Mouse (Mus musculus) heart, embryonic 11.5 days (tissue): Measurements from ENCODE around the gene Rnf149. TPM values are rescaled to one million over a fixed set of nuclear protein-coding genes. Genes with fewer than 3 reads are reported as not detected.
"Not testable (repeated sequence)": the region's sequence is repeated elsewhere in the genome, so short reads cannot be mapped to it uniquely, and the experiment has no call there.

Source experiments
- ATAC-seq: fragments of 200-750 bp; cut with Nextera tagmentation; replicated peaks from 2 replicates; pipeline ENCODE4 v1.8.0; 2017; ENCODE audit warnings: moderate library complexity; ENCODE audit not compliant: insufficient number of reproducible peaks, low FRiP score, low TSS enrichment
- H3K27ac ChIP-seq: fragments of 300-500 bp; sonication (generic); 2 replicates; pipeline ENCODE4 v1.5.1; 2014; ENCODE audit warnings: mild to moderate bottlenecking, low read depth, low read length
- H3K27me3 ChIP-seq: fragments of 300-500 bp; sonication (generic); 2 replicates; pipeline ENCODE4 v1.6.1; 2014; ENCODE audit warnings: mild to moderate bottlenecking, low read length, mixed read lengths; ENCODE audit not compliant: control insufficient read depth, insufficient read depth
- H3K36me3 ChIP-seq: fragments of 300-500 bp; sonication (generic); 2 replicates; pipeline ENCODE4 v1.6.1; 2014; ENCODE audit warnings: mild to moderate bottlenecking, low read length, moderate library complexity, mixed read lengths; ENCODE audit not compliant: control insufficient read depth, insufficient read depth
- H3K4me1 ChIP-seq: fragments of 300-500 bp; sonication (generic); 2 replicates; pipeline ENCODE4 v1.6.1; 2014; ENCODE audit warnings: low read length; ENCODE audit not compliant: control insufficient read depth, insufficient read depth
- H3K4me2 ChIP-seq: fragments of 300-500 bp; sonication (generic); 2 replicates; pipeline ENCODE4 v1.6.1; 2014; ENCODE audit warnings: mild to moderate bottlenecking, moderate library complexity
- H3K4me3 ChIP-seq: fragments of 300-500 bp; sonication (generic); 2 replicates; pipeline ENCODE4 v1.5.1; 2014; ENCODE audit warnings: low read depth, low read length
- H3K9ac ChIP-seq: fragments of 300-500 bp; sonication (generic); 2 replicates; pipeline ENCODE4 v1.6.1; 2014; ENCODE audit warnings: mild to moderate bottlenecking, low read depth, low read length, moderate library complexity
- H3K9me3 ChIP-seq: fragments of 300-500 bp; sonication (generic); replicated peaks from 2 replicates; pipeline ENCODE4 v1.6.1; 2016; ENCODE audit warnings: low read length; ENCODE audit not compliant: control insufficient read depth
- WGBS: fragments of 180-500 bp; shearing (Covaris S2); extraction: QIAGEN DNeasy Blood & Tissue Kit; methylation state at CpG from one replicate; pipeline ENCODE4 v1.1.7; 2014; ENCODE audit not compliant: insufficient replicate concordance; 5-methylcytosine and 5-hydroxymethylcytosine counted together
- polyA plus RNA-seq: library from polyadenylated mRNA; unstranded; fragments of >200 nt; fragmentation: Nextera tagmentation; extraction: Ambion mirVana; gene quantifications from 2 replicates; pipeline ENCODE4 v1.2.1, GENCODE M21; 2014

The Rnf149 gene
- polyA plus RNA-seq, 1 experiment from 2014 or later, result 19.0 TPM

DNA sequence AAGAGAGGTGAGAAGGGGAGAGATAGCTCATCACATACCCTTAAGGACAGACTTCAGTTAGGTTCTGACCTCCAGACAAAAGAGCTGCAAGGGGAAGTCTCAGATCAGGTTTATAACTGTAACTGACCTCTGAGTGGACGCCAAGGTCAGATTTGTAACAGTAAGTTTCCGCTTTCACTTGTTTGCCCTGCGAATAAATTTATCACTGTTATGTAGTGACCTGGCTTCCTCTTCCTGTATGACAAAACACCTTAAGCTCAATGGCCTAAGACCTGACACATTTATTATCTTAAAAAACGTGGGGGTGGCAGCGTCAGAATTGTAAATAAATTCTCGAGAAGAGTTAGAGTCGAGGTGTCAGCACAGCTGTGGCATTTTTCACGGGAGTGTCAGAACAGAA lies 31.3 kb upstream of the Rnf149 start:
- no peak overlapping the region for H3K4me2 ChIP-seq
- H3K27me3 ChIP-seq, result no peaks in the 10 kb centered on the region
- H3K4me1 ChIP-seq, result peaks cover 5% of the 10 kb centered on the region
- no peak overlapping the region for H3K27ac ChIP-seq
- no peak overlapping the region for H3K9ac ChIP-seq
- WGBS, result 44% methylated on average over 8 of the region's 8 CpGs
- H3K36me3 ChIP-seq, result no peaks in the 10 kb centered on the region
- no peaks in the 10 kb centered on the region for H3K9me3 ChIP-seq
- ATAC-seq, result no peak
- no peak overlapping the region for H3K4me3 ChIP-seq

DNA sequence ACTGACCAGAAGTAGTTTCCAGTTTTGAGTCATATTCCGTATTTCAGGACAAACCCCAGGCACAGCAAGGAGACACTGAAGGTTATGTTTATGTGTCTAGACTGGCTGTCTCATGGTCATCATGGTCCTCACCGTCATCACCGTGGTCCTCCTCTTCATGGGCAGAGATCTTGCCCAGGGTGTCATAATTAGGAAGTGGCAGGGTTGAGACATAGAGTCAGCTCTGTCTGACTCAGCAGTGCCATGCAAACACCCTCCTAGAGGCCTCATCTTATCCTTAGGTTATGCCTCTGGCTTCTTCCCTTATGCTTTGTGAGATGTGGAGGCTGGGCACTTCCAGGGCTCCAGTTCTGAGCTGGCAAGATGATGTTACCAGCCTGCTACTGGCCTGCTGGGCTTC lies 25.3 kb upstream of the Rnf149 start:
- H3K27me3 ChIP-seq, result no peaks in the 10 kb centered on the region
- WGBS, result 92% methylated on average over 3 of the region's 3 CpGs

DNA sequence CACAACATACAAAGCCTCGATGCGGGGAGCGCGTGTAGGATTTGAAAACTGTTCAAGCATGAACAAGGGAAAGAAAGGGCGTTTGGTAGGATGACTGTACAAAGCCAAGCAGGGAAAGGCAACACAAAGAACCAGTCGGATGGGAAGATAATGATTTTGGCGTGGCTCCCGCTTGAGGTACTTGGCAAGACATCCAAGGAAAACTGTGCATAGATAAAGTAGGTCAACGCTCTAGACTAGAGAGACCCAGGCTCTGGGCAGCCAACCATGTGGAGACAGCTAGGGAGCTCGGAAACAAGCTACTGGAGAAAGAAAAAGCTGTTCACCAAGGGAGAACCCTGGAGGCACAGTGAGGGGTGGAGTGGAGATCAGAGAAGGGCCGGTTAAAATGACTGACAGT lies 21.5 kb upstream of the Rnf149 start:
- Histone ChIP-seq H3K36me3 (no peaks in the 10 kb centered on the region), H3K9me3 (0 out of 2 replicates have a peak, but pooled peaks cover 2% of the 10 kb centered on the region), H3K4me3 (no peak overlapping the region), H3K4me2 (no peak overlapping the region), H3K27me3 (no peaks in the 10 kb centered on the region), H3K27ac (no peak overlapping the region), H3K4me1 (no peaks in the 10 kb centered on the region), H3K9ac (no peak overlapping the region)
- 73% methylated on average over 11 of the region's 11 CpGs for WGBS
- no peak for ATAC-seq

More for the DNA sequence above, 25.3 kb upstream of the Rnf149 start:
- Histone ChIP-seq H3K9ac (no peak overlapping the region), H3K4me1 (peaks cover 5% of the 10 kb centered on the region), H3K36me3 (no peaks in the 10 kb centered on the region), H3K27ac (no peak overlapping the region), H3K9me3 (0 out of 2 replicates have a peak, but pooled peaks cover 2% of the 10 kb centered on the region), H3K4me2 (no peak overlapping the region), H3K4me3 (no peak overlapping the region)
- no peak for ATAC-seq

DNA sequence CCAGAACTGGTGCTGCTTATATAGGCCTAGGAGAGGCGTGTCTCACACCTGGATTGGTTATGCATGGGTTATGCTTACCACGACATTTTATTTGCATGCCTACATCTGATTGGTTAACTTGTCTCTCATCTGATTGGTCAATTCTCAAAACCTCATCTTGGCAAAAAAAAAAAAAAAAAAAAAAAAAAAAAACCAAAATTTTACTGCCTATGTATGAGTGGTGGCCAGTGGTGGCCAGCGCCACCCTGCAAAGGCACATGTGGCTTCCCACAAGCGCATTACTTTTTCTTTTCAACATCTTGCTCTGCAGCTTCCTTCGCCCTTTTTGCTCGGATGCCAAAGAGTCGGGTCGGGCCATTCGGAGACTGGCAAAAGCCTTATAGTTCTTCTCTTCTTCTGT lies 19.9 kb upstream of the Rnf149 start:
- not testable (repeated sequence) for H3K4me1 ChIP-seq, H3K4me2 ChIP-seq, H3K9ac ChIP-seq, H3K27ac ChIP-seq, H3K36me3 ChIP-seq, ATAC-seq, H3K9me3 ChIP-seq, H3K27me3 ChIP-seq, H3K4me3 ChIP-seq
- WGBS, result 88% methylated on average over 9 of the region's 9 CpGs

DNA sequence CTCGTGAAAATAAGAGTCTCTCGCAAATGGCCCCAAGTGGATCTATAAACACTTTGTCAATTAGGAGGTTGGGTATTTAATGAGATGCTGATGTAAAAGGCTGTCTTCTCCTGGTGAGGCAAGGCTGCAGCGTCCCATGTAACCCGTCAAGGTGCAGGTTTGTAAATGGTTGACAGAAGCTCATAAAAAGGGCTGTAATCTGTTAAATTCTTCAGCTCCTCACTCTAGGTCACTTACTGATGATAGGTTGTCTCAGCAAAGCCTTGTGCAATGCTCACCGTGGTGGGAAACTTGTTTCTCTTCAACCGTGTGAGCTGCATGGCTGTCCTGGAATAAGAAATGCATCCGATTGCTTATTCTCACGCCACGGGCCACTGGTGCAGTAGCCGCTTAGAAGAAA lies 16.6 kb upstream of the Rnf149 start:
- H3K4me2 ChIP-seq, result no peak overlapping the region
- H3K27ac ChIP-seq, result no peak overlapping the region
- no peak for ATAC-seq
- 82% methylated on average over 10 of the region's 10 CpGs for WGBS
- no peaks in the 10 kb centered on the region for H3K4me1 ChIP-seq
- H3K27me3 ChIP-seq, result no peaks in the 10 kb centered on the region
- no peaks in the 10 kb centered on the region for H3K36me3 ChIP-seq
- no peak overlapping the region for H3K9ac ChIP-seq
- H3K9me3 ChIP-seq, result no peaks in the 10 kb centered on the region
- H3K4me3 ChIP-seq, result no peak overlapping the region

DNA sequence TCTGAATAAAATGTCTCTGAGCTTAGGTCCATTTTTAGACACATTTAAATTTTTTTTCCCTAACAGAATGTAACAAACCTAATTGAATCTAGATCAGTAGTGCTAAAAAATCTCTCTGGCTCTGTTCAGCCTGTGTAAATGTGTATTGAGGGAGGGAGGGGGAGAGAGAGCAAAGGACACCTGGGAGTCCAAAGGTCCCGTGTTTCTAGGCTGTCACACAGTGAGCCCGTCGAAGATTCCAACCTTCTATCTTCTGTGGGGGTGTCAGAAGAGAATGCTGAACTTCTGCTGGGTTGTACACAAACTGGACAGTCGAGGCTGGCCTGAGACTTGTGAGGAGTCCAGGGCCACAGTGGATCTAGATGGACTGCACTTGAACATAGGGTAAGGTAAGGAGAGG lies 14.9 kb upstream of the Rnf149 start:
- no peak overlapping the region for H3K27ac ChIP-seq
- H3K4me2 ChIP-seq, result no peak overlapping the region
- H3K9ac ChIP-seq, result no peak overlapping the region
- no peak overlapping the region for H3K4me3 ChIP-seq
- H3K4me1 ChIP-seq, result no peaks in the 10 kb centered on the region
- 68% methylated on average over 4 of the region's 4 CpGs for WGBS
- H3K36me3 ChIP-seq, result no peaks in the 10 kb centered on the region
- no peaks in the 10 kb centered on the region for H3K9me3 ChIP-seq
- ATAC-seq, result no peak
- H3K27me3 ChIP-seq, result no peaks in the 10 kb centered on the region

DNA sequence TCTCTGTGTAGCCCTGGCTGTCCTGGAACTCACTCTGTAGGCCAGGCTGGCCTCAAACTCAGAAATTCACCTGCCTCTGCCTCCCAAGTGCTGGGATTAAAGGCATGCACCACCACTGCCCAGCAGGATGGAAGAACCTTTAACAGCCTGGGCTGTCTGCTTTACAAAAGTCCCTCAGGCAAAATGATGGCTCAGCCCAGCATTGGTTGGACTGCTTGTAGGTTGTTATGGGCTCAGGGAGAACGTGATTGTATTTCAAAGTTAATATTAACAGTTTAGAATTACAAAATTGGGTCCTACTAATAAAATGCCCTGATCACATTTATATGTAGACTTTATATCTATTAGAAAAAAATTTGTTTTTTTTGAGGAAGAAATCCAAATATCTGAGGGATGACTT lies 14.4 kb upstream of the Rnf149 start:
- H3K9ac ChIP-seq, H3K4me1 ChIP-seq, H3K4me2 ChIP-seq, H3K4me3 ChIP-seq, H3K27ac ChIP-seq, H3K36me3 ChIP-seq, ATAC-seq, H3K9me3 ChIP-seq, H3K27me3 ChIP-seq: not testable (repeated sequence)
- WGBS, result 59% methylated on average over 1 of the region's 1 CpGs

DNA sequence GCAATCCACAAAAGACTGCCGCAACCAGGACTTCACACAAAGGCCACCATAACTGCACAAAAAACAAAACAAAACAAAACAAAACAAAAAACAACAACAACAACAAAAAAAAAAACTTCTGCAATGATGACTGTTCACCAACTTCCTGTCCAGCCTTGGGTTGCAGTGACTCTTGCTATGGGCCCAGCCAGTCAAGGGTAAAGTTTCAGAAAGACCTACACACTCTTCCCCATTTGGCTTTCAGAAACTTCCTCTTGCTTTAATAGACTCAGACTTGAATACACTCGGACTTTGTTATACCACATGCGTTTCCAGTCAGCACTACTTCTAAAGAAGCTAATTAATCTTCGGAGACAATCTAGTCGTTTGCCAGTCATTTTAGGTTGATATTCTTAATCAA lies 13.0 kb upstream of the Rnf149 start:
- H3K27me3 ChIP-seq, result no peaks in the 10 kb centered on the region
- no peak overlapping the region for H3K4me2 ChIP-seq
- 78% methylated on average over 5 of the region's 5 CpGs for WGBS
- no peak overlapping the region for H3K27ac ChIP-seq
- no peak overlapping the region for H3K9ac ChIP-seq
- no peaks in the 10 kb centered on the region for H3K9me3 ChIP-seq
- H3K36me3 ChIP-seq, result no peaks in the 10 kb centered on the region
- no peak for ATAC-seq
- no peaks in the 10 kb centered on the region for H3K4me1 ChIP-seq
- no peak overlapping the region for H3K4me3 ChIP-seq

DNA sequence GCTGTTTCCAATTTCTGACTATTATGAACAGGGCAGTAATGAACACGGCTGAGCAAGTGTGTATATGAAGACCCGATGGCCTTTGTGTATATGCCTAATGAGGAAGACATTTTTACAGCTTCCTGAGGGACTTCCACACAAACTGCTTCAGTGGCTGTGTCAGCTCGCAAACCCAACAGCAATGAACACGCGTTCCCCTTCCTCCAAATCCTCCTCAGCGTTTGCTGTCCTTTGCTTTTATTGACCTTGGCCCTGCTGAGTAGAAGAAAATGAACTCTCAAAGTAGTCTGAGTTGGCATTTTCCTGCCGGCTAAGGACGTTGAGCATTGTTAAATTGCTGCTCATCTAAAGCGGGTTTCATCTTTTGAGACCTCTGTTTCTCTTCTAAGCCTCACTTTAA lies 8.2 kb upstream of the Rnf149 start:
- ATAC-seq, result no peak
- Histone ChIP-seq H3K27ac (no peak overlapping the region), H3K4me3 (no peak overlapping the region), H3K27me3 (no peaks in the 10 kb centered on the region), H3K36me3 (no peaks in the 10 kb centered on the region), H3K4me1 (no peaks in the 10 kb centered on the region), H3K4me2 (no peak overlapping the region), H3K9ac (no peak overlapping the region), H3K9me3 (no peaks in the 10 kb centered on the region)
- 83% methylated on average over 9 of the region's 9 CpGs for WGBS
